Mouse (Mus musculus) embryonic facial prominence, embryonic 14.5 days (tissue): ENCODE measurements around the gene Ubl4b. TPM values are rescaled to one million over a fixed set of nuclear protein-coding genes. Genes with fewer than 3 reads are reported as not detected.

Source experiments
- ATAC-seq: fragments of 200-750 bp; cut with Nextera tagmentation; 2 replicates; pipeline ENCODE4 v1.8.0; 2017; ENCODE audit warnings: low read depth, moderate number of reproducible peaks, moderate TSS enrichment
- DNase-seq: peaks from one replicate; pipeline ENCODE4 v3.0.0-alpha.2; 2015; ENCODE audit warnings: low spot score
- H3K27ac ChIP-seq: fragments of 300-500 bp; sonication (generic); replicated peaks from 2 replicates; pipeline ENCODE4 v1.5.1; 2014; ENCODE audit warnings: low read depth, mild to moderate bottlenecking, low read length, moderate library complexity
- H3K27me3 ChIP-seq: fragments of 300-500 bp; sonication (generic); replicated peaks from 2 replicates; pipeline ENCODE4 v1.6.1; 2014; ENCODE audit warnings: low read length; ENCODE audit not compliant: control insufficient read depth, insufficient read depth
- H3K36me3 ChIP-seq: fragments of 300-500 bp; sonication (generic); 2 replicates; pipeline ENCODE4 v1.6.1; 2014; ENCODE audit warnings: low read length, mixed read lengths; ENCODE audit not compliant: control insufficient read depth, insufficient read depth
- H3K4me1 ChIP-seq: fragments of 300-500 bp; sonication (generic); 2 replicates; pipeline ENCODE4 v1.6.1; 2014; ENCODE audit warnings: antibody characterized with exemption, low read length; ENCODE audit not compliant: control insufficient read depth, insufficient read depth
- H3K4me2 ChIP-seq: fragments of 300-500 bp; sonication (generic); 2 replicates; pipeline ENCODE4 v1.6.1; 2014; ENCODE audit warnings: low read depth, mild to moderate bottlenecking, low read length, moderate library complexity, mixed read lengths
- H3K4me3 ChIP-seq: fragments of 300-500 bp; sonication (generic); 2 replicates; pipeline ENCODE4 v1.5.1; 2014; ENCODE audit warnings: low read depth, mild to moderate bottlenecking, low read length
- H3K9ac ChIP-seq: fragments of 300-500 bp; sonication (generic); 2 replicates; pipeline ENCODE4 v1.6.1; 2014; ENCODE audit warnings: low read depth, mild to moderate bottlenecking, low read length, moderate library complexity, mixed read lengths
- H3K9me3 ChIP-seq: fragments of 300-500 bp; sonication (generic); 2 replicates; pipeline ENCODE4 v1.6.1; 2016; ENCODE audit warnings: low read length; ENCODE audit not compliant: control insufficient read depth
- WGBS: fragments of 180-500 bp; shearing (Covaris S2); extraction: QIAGEN DNeasy Blood & Tissue Kit; methylation state at CpG from one replicate; pipeline ENCODE4 v1.1.7; 2014; 5-methylcytosine and 5-hydroxymethylcytosine counted together
- polyA plus RNA-seq: library from polyadenylated mRNA; unstranded; fragments of >200 nt; fragmentation: Nextera tagmentation; extraction: Ambion mirVana; gene quantifications from 2 replicates; pipeline ENCODE4 v1.2.1, GENCODE M21; 2014

The Ubl4b gene
- polyA plus RNA-seq, 1 experiment from 2014 or later, result not detected

- Histone ChIP-seq H3K36me3 (no peaks in the 10 kb centered on the region), H3K9ac (no peak overlapping the region), H3K27ac (no peak overlapping the region), H3K9me3 (no peaks in the 10 kb centered on the region), H3K4me2 (no peak overlapping the region), H3K4me1 (0 out of 2 replicates have a peak, but pooled peaks cover 12% of the 10 kb centered on the region), H3K27me3 (peaks cover 43% of the 10 kb centered on the region), H3K4me3 (no peak overlapping the region)
- WGBS, result 19% methylated on average over 4 of the region's 4 CpGs
- ATAC-seq (no peak), DNase-seq (no peak)
These were observed 24.6 kb upstream of the Ubl4b start for GRCm38 (mm10) chr3:107579466-107579865.

- Histone ChIP-seq H3K36me3 (no peaks in the 10 kb centered on the region), H3K4me3 (no peak overlapping the region), H3K4me1 (0 out of 2 replicates have a peak, but pooled peaks cover 7% of the 10 kb centered on the region), H3K9ac (no peak overlapping the region), H3K27me3 (peaks cover 27% of the 10 kb centered on the region), H3K4me2 (no peak overlapping the region), H3K27ac (no peak overlapping the region), H3K9me3 (no peaks in the 10 kb centered on the region)
- WGBS, result 35% methylated on average over 3 of the region's 3 CpGs
- ATAC-seq (no peak), DNase-seq (no peak)
These were observed 23.0 kb upstream of the Ubl4b start for GRCm38 (mm10) chr3:107577810-107578390.

GRCm38 (mm10) chr3:107576807-107577206 lies 21.9 kb upstream of the Ubl4b start:
- H3K9ac ChIP-seq, result no peak overlapping the region

GRCm38 (mm10) chr3:107571205-107571604 lies 16.3 kb upstream of the Ubl4b start:
- H3K9ac ChIP-seq, result no peak overlapping the region
- H3K27ac ChIP-seq, result no peak overlapping the region
- no peaks in the 10 kb centered on the region for H3K27me3 ChIP-seq
- H3K4me3 ChIP-seq, result no peak overlapping the region
- DNase-seq (no peak), ATAC-seq (no peak)
- 61% methylated on average over 2 of the region's 2 CpGs for WGBS
- no peaks in the 10 kb centered on the region for H3K36me3 ChIP-seq
- H3K4me2 ChIP-seq, result no peak overlapping the region
- no peaks in the 10 kb centered on the region for H3K9me3 ChIP-seq
- no peaks in the 10 kb centered on the region for H3K4me1 ChIP-seq

More at GRCm38 (mm10) chr3:107576807-107577206, 21.9 kb upstream of the Ubl4b start:
- Histone ChIP-seq H3K4me3 (no peak overlapping the region), H3K27me3 (peaks cover 16% of the 10 kb centered on the region), H3K36me3 (no peaks in the 10 kb centered on the region), H3K9me3 (no peaks in the 10 kb centered on the region), H3K4me1 (0 out of 2 replicates have a peak, but pooled peaks cover 4% of the 10 kb centered on the region), H3K4me2 (no peak overlapping the region), H3K27ac (no peak overlapping the region)
- 70% methylated on average over 3 of the region's 3 CpGs for WGBS
- no peak for ATAC-seq
- no peak for DNase-seq

GRCm38 (mm10) chr3:107568721-107569120 lies 13.8 kb upstream of the Ubl4b start:
- Histone ChIP-seq H3K9me3 (no peaks in the 10 kb centered on the region), H3K27me3 (no peaks in the 10 kb centered on the region), H3K9ac (no peak overlapping the region), H3K36me3 (no peaks in the 10 kb centered on the region), H3K4me1 (no peaks in the 10 kb centered on the region), H3K4me3 (no peak overlapping the region), H3K4me2 (no peak overlapping the region), H3K27ac (no peak overlapping the region)
- WGBS, result 59% methylated on average over 4 of the region's 4 CpGs
- DNase-seq (no peak), ATAC-seq (no peak)

GRCm38 (mm10) chr3:107567766-107568165 lies 12.9 kb upstream of the Ubl4b start:
- no peak overlapping the region for H3K4me2 ChIP-seq
- no peaks in the 10 kb centered on the region for H3K4me1 ChIP-seq
- no peak overlapping the region for H3K9ac ChIP-seq
- H3K27ac ChIP-seq, result no peak overlapping the region
- no peaks in the 10 kb centered on the region for H3K36me3 ChIP-seq
- ATAC-seq (no peak), DNase-seq (no peak)
- H3K27me3 ChIP-seq, result no peaks in the 10 kb centered on the region
- no peaks in the 10 kb centered on the region for H3K9me3 ChIP-seq
- no peak overlapping the region for H3K4me3 ChIP-seq
- WGBS, result 70% methylated on average over 7 of the region's 7 CpGs

- H3K9ac ChIP-seq, result no peak overlapping the region
- DNase-seq, result no peak
- no peak overlapping the region for H3K27ac ChIP-seq
These were observed 10.5 kb upstream of the Ubl4b start for GRCm38 (mm10) chr3:107565331-107565730.

GRCm38 (mm10) chr3:107563880-107564279 lies 9.0 kb upstream of the Ubl4b start:
- no peak overlapping the region for H3K9ac ChIP-seq
- no peaks in the 10 kb centered on the region for H3K27me3 ChIP-seq
- ATAC-seq (no peak), DNase-seq (no peak)
- no peak overlapping the region for H3K4me3 ChIP-seq
- H3K27ac ChIP-seq, result no peak overlapping the region
- WGBS, result 18% methylated on average over 4 of the region's 4 CpGs
- H3K36me3 ChIP-seq, result no peaks in the 10 kb centered on the region
- no peak overlapping the region for H3K4me2 ChIP-seq
- no peaks in the 10 kb centered on the region for H3K4me1 ChIP-seq
- H3K9me3 ChIP-seq, result no peaks in the 10 kb centered on the region

More at GRCm38 (mm10) chr3:107565331-107565730, 10.5 kb upstream of the Ubl4b start:
- H3K9me3 ChIP-seq, result no peaks in the 10 kb centered on the region
- no peak overlapping the region for H3K4me2 ChIP-seq
- H3K27me3 ChIP-seq, result no peaks in the 10 kb centered on the region
- ATAC-seq, result no peak
- no peaks in the 10 kb centered on the region for H3K4me1 ChIP-seq
- no peaks in the 10 kb centered on the region for H3K36me3 ChIP-seq
- 15% methylated on average over 3 of the region's 3 CpGs for WGBS
- H3K4me3 ChIP-seq, result no peak overlapping the region

GRCm38 (mm10) chr3:107562591-107562990 lies 7.7 kb upstream of the Ubl4b start:
- H3K4me3 ChIP-seq, result no peak overlapping the region
- DNase-seq (no peak), ATAC-seq (no peak)
- no peaks in the 10 kb centered on the region for H3K27me3 ChIP-seq
- no peak overlapping the region for H3K9ac ChIP-seq
- 82% methylated on average over 4 of the region's 4 CpGs for WGBS
- H3K9me3 ChIP-seq, result no peaks in the 10 kb centered on the region
- H3K36me3 ChIP-seq, result no peaks in the 10 kb centered on the region
- H3K4me2 ChIP-seq, result no peak overlapping the region
- H3K4me1 ChIP-seq, result no peaks in the 10 kb centered on the region
- no peak overlapping the region for H3K27ac ChIP-seq
